Mouse (Mus musculus) kidney, adult 9 months (tissue): ENCODE data around the gene Thbd.

Experiments
- DNase-seq: peaks from one replicate; pipeline ENCODE4 v3.0.0; 2022

The Thbd gene

GRCm38 (mm10) chr2:148381076-148381475, 26.9 kb downstream of the Thbd start:
- DNase-seq: no peak

GRCm38 (mm10) chr2:148379899-148380413, 28.0 kb downstream of the Thbd start:
- no peak for DNase-seq

- DNase-seq: no peak
These were observed 29.1 kb downstream of the Thbd start for GRCm38 (mm10) chr2:148378817-148379342.

- peak; percentile 32 for DNase-seq
These were observed 32.5 kb downstream of the Thbd start for GRCm38 (mm10) chr2:148375326-148376150.

GRCm38 (mm10) chr2:148373602-148374071, 34.4 kb downstream of the Thbd start:
- no peak for DNase-seq

GRCm38 (mm10) chr2:148371743-148372630, 36.0 kb downstream of the Thbd start:
- DNase-seq: no peak

- DNase-seq: no peak
These were observed 42.8 kb downstream of the Thbd start for GRCm38 (mm10) chr2:148365227-148365626.

- no peak for DNase-seq
These were observed 43.5 kb downstream of the Thbd start for GRCm38 (mm10) chr2:148364536-148364935.

GRCm38 (mm10) chr2:148357145-148357544, 50.8 kb downstream of the Thbd start:
- DNase-seq: no peak
